Mouse (Mus musculus): ENCODE data around the gene Eif2s3y.

Gene Eif2s3y

DNA sequence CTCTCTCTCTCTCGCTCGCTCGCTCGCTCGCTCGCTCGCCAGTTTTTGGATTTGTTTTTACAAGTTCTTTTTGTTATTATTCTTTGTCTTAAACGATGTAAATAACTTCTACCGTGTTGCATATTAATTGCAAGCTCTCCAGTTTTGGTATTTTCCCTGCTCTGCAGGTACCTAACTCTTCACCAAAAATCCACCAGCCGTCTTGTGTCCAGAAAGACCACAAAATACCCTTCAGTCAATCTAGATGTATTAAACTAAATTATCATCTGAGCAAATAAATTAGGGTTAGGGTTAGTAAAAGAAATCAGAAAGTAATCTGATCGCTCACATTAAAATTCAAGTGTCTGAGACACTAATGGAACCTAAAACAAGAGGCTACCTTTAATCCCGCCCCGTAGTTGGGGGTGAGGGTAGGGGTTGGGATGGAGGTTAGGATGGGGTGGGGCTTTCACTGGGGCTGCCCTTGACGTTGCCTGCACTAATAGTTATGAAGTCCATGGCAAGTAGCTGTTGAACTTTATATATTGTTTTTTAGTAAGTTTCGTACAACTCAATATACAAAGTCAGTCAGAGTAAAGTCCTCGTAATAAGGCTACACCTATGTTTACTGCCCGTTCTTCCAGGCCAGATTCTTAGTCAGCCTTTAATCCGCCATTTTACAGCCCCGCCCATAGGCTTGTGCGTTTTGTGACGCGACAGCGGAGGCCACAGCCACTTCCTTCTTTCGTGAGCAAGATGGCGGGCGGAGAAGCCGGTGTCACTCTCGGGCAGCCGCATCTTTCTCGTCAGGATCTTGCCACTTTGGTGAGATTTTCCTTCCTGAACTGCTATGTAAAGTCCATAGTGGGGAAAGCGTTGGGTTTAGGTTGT is at the start of gene Eif2s3y:
Gene Eif2s3y (plus strand): TSS at position 662 of the 870 bp plus-strand sequence.
- no peak for DNase-seq (ENCODE audit: low read depth)

Measured in 416B (cell line).